Mouse (Mus musculus) liver, adult (tissue): ENCODE measurements around the gene Mal.

Experiments
- GATA4 ChIP-seq: IDR thresholded peaks from 2 replicates; pipeline ENCODE4 v1.6.1; 2014; ENCODE audit warnings: mild to moderate bottlenecking, low read length; ENCODE audit not compliant: insufficient replicate concordance

The Mal gene

DNA sequence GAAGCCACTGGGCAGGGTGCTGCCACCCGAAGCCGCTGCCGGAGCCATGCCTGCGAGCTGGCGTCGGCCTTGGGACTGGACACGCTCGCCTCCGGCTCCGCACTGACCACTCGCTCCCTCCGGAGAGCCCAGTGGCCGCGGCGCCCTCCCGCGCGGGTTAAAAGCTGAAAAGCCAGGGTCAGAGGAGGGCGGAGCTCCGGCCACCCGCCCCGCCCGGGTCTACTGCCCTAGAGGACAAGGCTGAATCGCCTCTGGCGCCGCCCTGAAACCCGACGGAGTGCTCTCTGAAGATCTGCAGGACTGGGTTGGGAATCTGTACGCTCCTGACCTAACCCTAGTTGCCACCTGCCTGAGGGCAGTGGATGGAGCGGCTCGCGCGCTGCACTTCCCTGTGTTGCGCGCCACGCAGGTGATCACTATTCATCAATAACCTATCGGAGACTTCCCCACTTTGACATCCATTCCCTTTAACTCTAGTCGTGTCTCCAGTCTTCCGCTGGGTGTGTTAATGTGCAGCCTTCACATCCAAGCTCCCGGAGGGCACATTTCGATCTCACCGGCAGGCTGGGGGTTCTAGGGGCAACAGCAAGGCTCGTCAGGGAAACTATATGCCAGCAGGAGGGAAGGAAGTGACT is at the start of gene Mal:
Gene Mal, minus strand, starts transcription at position 610 of the 635 bp plus-strand sequence.
- TF ChIP-seq GATA4 = no peak

DNA sequence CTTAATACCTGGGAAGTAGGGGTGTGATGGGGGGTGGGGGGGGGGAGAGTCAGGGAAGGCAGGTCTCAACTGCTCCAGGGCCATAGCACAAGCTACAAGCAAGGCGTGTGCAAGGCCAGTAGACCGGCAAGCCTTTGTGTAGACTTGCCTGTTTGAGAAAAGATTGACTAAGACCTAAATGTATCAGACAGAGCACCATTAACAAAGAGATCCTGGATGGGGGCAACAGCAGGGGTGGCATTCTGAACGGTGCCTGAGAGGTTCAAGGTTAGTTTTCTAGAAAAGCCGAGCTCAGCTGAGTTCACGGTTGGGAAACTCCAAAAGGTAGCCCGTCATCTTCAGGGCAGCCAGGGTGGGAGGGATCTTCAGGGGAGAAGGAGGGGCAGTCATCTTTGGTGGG is 48.8 kb upstream of the Mal start:
- no peak for TF ChIP-seq GATA4

- TF ChIP-seq GATA4 = no peak
Observed at GRCm38 (mm10) chr2:127689239-127689638, 32.7 kb upstream of the Mal start.

GRCm38 (mm10) chr2:127683687-127684331 is 27.3 kb upstream of the Mal start:
- no peak for TF ChIP-seq GATA4

DNA sequence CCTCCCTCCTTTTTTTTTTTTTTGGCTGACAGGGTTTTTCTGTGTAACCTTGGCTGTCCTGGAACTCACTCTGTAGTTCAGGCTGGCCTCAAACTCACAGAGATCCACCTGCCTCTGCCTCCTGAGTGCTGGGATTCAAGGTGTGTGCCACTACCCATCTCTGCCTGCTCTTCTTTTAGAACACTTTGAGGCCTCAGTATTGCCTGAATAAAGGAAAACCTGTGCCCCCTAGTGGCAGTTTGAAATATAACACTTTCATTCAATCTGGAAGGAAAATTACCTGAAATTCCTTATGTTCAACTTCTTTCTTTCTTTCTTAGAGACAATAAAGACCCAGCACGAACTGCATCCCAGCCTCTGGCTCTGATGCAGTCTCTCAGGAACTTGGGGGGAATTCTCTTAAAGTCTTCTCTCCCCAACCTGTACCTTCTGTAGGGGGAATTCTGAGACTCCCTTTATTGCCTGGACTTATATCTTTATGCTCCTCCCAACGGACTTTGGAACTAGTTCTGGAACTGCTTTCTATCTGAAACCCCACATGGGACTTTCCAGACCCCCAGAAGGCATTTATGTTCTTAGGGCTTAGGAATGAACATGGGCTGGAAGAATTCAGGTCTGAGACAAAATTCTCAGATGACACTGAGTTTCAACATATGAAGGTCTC is 11.5 kb upstream of the Mal start:
- no peak for TF ChIP-seq GATA4

DNA sequence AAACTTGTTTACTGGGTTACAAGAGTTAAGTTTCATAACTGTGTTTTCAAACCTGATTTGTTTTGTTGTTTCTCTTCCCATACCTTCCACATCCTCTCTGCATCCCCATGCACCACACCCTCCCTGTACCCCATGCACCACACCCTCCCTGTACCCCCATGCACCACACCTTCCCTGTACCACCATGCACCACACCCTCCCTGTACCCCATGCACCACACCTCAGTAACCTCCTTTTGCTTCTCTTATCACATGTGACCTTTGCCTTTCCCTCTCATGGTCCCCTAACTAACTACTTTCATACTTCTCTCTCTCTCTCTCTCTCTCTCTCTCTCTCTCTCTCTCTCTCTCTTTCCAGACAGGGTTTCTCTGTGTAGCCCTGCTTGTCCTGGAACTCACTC is 10.5 kb upstream of the Mal start:
- TF ChIP-seq GATA4 = no peak

- no peak for TF ChIP-seq GATA4
Observed at GRCm38 (mm10) chr2:127662708-127663107, 6.2 kb upstream of the Mal start.

- no peak for TF ChIP-seq GATA4
Observed at GRCm38 (mm10) chr2:127655419-127655818, 1.1 kb downstream of the Mal start.

GRCm38 (mm10) chr2:127654786-127655185 is 1.7 kb downstream of the Mal start:
- TF ChIP-seq GATA4 = no peak

GRCm38 (mm10) chr2:127652805-127653204 is 3.7 kb downstream of the Mal start:
- TF ChIP-seq GATA4 = no peak

- no peak for TF ChIP-seq GATA4
Observed at GRCm38 (mm10) chr2:127652335-127652734, 4.2 kb downstream of the Mal start.

DNA sequence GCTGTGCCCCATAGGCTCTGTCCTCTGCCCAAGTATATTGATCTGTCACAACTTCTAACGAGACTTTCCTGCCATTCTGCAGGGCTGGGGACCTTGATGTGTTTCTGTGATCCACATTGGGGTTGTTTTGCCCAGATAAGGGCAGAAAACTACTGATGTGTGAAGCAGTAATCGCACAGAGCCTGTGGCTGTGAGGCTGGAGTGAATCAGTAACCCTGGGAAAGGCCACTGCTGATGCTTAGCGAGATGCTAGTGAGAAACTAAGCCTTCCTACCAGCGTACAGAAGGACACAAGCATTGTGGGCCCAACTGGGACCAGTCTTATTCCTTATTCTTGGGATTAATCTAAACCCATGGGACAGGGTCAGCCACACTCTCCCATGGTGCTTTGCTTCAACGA is 4.9 kb downstream of the Mal start:
- no peak for TF ChIP-seq GATA4

GRCm38 (mm10) chr2:127649921-127650320 is 6.6 kb downstream of the Mal start:
- no peak for TF ChIP-seq GATA4

GRCm38 (mm10) chr2:127648145-127648544 is 8.3 kb downstream of the Mal start:
- no peak for TF ChIP-seq GATA4

DNA sequence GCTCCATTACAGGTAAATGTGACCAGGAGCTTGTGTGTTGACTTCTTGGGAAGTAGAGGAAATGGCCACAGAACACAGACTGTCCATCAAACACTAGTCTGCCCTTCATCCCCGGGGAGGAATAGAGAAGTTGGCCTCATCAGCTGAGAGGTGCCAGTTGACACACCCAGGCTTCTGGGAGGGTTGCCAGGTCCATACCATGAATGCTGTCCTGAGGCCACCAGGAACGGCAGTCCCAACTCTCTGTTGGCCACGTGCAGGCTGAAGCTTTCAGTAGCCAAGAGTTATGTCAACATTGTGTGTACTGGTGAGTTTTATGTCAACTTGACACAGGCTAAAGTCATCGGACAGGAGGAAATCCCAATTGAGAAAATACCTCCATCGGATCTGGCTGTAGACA is 9.6 kb downstream of the Mal start:
- no peak for TF ChIP-seq GATA4

- no peak for TF ChIP-seq GATA4
Observed at GRCm38 (mm10) chr2:127643728-127644704, 12.5 kb downstream of the Mal start.

DNA sequence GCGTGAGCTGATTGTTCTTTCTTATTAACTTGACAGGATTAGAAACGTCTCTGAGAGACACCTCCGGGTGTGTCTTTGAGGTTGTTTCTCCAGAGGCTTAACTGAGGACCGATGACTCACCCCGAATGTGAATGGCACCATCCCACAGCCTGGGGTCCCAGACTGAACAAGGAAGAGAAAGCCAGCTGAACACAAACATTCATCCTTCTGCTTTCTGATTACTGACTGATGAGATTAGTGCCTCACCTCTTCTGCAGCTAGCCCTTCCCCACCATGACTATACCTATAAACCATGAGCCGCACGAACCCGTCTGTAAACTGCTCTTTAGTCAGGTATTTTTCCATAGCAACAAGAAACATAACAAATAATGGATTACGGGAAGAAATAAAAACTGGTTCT is 17.5 kb downstream of the Mal start:
- no peak for TF ChIP-seq GATA4
